Mouse (Mus musculus) left cerebral cortex, adult 8-10 months (tissue): ENCODE data around the gene Irf2. TPM values are rescaled to one million over a fixed set of nuclear protein-coding genes. Genes with fewer than 3 reads are reported as not detected.
"Not testable (repeated sequence)": the region's sequence is repeated elsewhere in the genome, so short reads cannot be mapped to it uniquely, and the experiment has no call there.

Source experiments
- DNase-seq, 2 experiments: peaks; one replicate each; pipeline ENCODE4 v3.0.0; 2022; ENCODE audit warnings: low spot score in 2 of 2
- total RNA-seq, 4 experiments: library from RNA; stranded (reverse); gene quantifications; 2 replicates each; pipeline ENCODE4 v1.2.4; 2022

Irf2 gene
- total RNA-seq, 4 experiments from 2014 or later, result 56.2 to 72.4 (median 57.3) TPM

GRCm38 (mm10) chr8:46726383-46726782 lies 13.1 kb upstream of the Irf2 start:
- DNase-seq, result no peak

- DNase-seq, result not testable (repeated sequence)
Observed at GRCm38 (mm10) chr8:46729671-46730070, 9.9 kb upstream of the Irf2 start.

- DNase-seq, result no peak
Observed at GRCm38 (mm10) chr8:46732381-46732915, 7.1 kb upstream of the Irf2 start.

- DNase-seq, result no peak
Observed at GRCm38 (mm10) chr8:46733603-46734002, 5.9 kb upstream of the Irf2 start.

GRCm38 (mm10) chr8:46735505-46735904 lies 4.0 kb upstream of the Irf2 start:
- DNase-seq, result no peak

- DNase-seq, result no peak
Observed at GRCm38 (mm10) chr8:46736260-46736659, 3.3 kb upstream of the Irf2 start.

- DNase-seq, result no peak
Observed at GRCm38 (mm10) chr8:46737421-46737820, 2.1 kb upstream of the Irf2 start.

- no peak for DNase-seq
Observed at GRCm38 (mm10) chr8:46737907-46738306, 1.6 kb upstream of the Irf2 start.

- no peak for DNase-seq
Observed at GRCm38 (mm10) chr8:46738601-46739000, 931 bp upstream of the Irf2 start.

GRCm38 (mm10) chr8:46739956-46740512 lies 502 bp downstream of the Irf2 start:
- peak; percentile 29 to 44 for DNase-seq

GRCm38 (mm10) chr8:46740513-46741280 lies 1.2 kb downstream of the Irf2 start:
- DNase-seq, result peak; percentile 49 to 58

- peak; percentile 23 to 47 for DNase-seq
Observed at GRCm38 (mm10) chr8:46741281-46741791, 1.8 kb downstream of the Irf2 start.

- DNase-seq, result no peak
Observed at GRCm38 (mm10) chr8:46741991-46742690, 2.6 kb downstream of the Irf2 start.

GRCm38 (mm10) chr8:46742691-46743082 lies 3.2 kb downstream of the Irf2 start:
- no peak for DNase-seq

- DNase-seq, result no peak
Observed at GRCm38 (mm10) chr8:46745464-46745863, 5.9 kb downstream of the Irf2 start.

GRCm38 (mm10) chr8:46747311-46747980 lies 7.9 kb downstream of the Irf2 start:
- no peak for DNase-seq

- no peak for DNase-seq
Observed at GRCm38 (mm10) chr8:46750000-46750399, 10.5 kb downstream of the Irf2 start.

- no peak for DNase-seq
Observed at GRCm38 (mm10) chr8:46750566-46750965, 11.0 kb downstream of the Irf2 start.

- DNase-seq, result no peak
Observed at GRCm38 (mm10) chr8:46751151-46751550, 11.6 kb downstream of the Irf2 start.

- DNase-seq, result no peak
Observed at GRCm38 (mm10) chr8:46752986-46753385, 13.5 kb downstream of the Irf2 start.

GRCm38 (mm10) chr8:46754355-46754754 lies 14.8 kb downstream of the Irf2 start:
- no peak for DNase-seq
